ENCODE assay signal across 10 mouse cellular contexts in genomic region chr11:120547469-120547868, GRCm38 (mm10). TPM values are rescaled to one million over a fixed set of nuclear protein-coding genes. Genes with fewer than 3 reads are reported as not detected.
DNase-seq lines count a peak whose midpoint lies in the region; ATAC-seq lines count a peak whose summit lies in the region.
"Had no signal": no experiment of that assay in that cellular context is flagged by ENCODE, and none has a peak within 500 bp of the region (broad histone marks: within the 10 kb centered on the region; RNA-seq: fewer than 3 reads in every experiment).

No protein-coding gene starts in this region.

- WGBS in limb, embryonic 13.5 days: 68% methylated on average over 2 of the region's 2 CpGs

- H3K36me3 ChIP-seq in limb, embryonic 13.5 days: peaks cover 37% of the 10 kb centered on the region

- peak overlapping the region; percentile 98; the same call in 1 of the 2 replicates for H3K9ac ChIP-seq in limb, embryonic 13.5 days

- peak overlapping the region; percentile 95 for H3K4me2 ChIP-seq in limb, embryonic 13.5 days (replicated peaks)

- no peaks in the 10 kb centered on the region for H3K9me3 ChIP-seq in limb, embryonic 13.5 days

- peaks cover 27% of the 10 kb centered on the region for H3K4me1 ChIP-seq in limb, embryonic 13.5 days

- H3K27me3 ChIP-seq in limb, embryonic 13.5 days: no peaks in the 10 kb centered on the region

- H3K4me3 ChIP-seq in limb, embryonic 13.5 days: peak overlapping the region; percentile 5; the same call in 1 of the 2 replicates

- DNase-seq in kidney, adult 9 months: peak; percentile 30
- DNase-seq in kidney, adult 18-20 months: no peak
- DNase-seq in 3T3-L1 (ENCODE audit: low read depth, low spot score): peak; percentile 71
- no peak for DNase-seq in frontal cortex, postnatal 10 days (ENCODE audit: low spot score in 2 of 2)
- DNase-seq in yolk sac, embryonic 10.5 days (ENCODE audit: low spot score): no peak

- no peak overlapping the region for H3K27ac ChIP-seq in limb, embryonic 13.5 days

- peak; percentile 49 for ATAC-seq in CD4-positive, CD25-positive, alpha-beta regulatory T cell, adult 4 months
- no peak for ATAC-seq in limb, embryonic 13.5 days (ENCODE audit: low FRiP score, low read depth)
- ATAC-seq in frontal cortex, adult (ENCODE audit: low TSS enrichment): no peak

RNA-seq across cellular contexts. Expression of gene Mcrip1, which starts 2.1 kb away (rescaled TPM):
- 100 to 1,000 TPM; 114 to 126 TPM for polyA plus RNA-seq in CD4-positive, CD25-positive, alpha-beta regulatory T cell, adult 4 months (2017; shearing (Covaris generic))
- polyA plus RNA-seq in limb, embryonic 13.5 days (2015; fragmentation: Nextera tagmentation; extraction: Ambion mirVana): 245 TPM in 2 replicates

RNA-seq across cellular contexts. Expression of gene Ppp1r27, which starts 3.5 kb away (rescaled TPM):
- polyA plus RNA-seq in CD4-positive, CD25-positive, alpha-beta regulatory T cell, adult 4 months (2017; shearing (Covaris generic)): not detected
- 0.59 and 0.94 TPM in 2 replicates for polyA plus RNA-seq in limb, embryonic 13.5 days (2015; fragmentation: Nextera tagmentation; extraction: Ambion mirVana)
- polyA plus RNA-seq: frontal cortex, adult 2 months; liver, adult 2 months had no signal

RNA-seq across cellular contexts. Expression of gene Gcgr, which starts 17.0 kb away (rescaled TPM):
- polyA plus RNA-seq in CD4-positive, CD25-positive, alpha-beta regulatory T cell, adult 4 months (2017; shearing (Covaris generic)): not detected
- polyA plus RNA-seq in limb, embryonic 13.5 days (2015; fragmentation: Nextera tagmentation; extraction: Ambion mirVana): 6.3 and 7.3 TPM in 2 replicates

RNA-seq across cellular contexts. Expression of gene P4hb, which starts 25.6 kb away (rescaled TPM):
- polyA plus RNA-seq in CD4-positive, CD25-positive, alpha-beta regulatory T cell, adult 4 months (2017; shearing (Covaris generic)): 100 to 1,000 TPM; 162 to 169 TPM
- polyA plus RNA-seq in limb, embryonic 13.5 days (2015; fragmentation: Nextera tagmentation; extraction: Ambion mirVana): 775 and 791 TPM in 2 replicates

RNA-seq across cellular contexts. Expression of gene Arhgdia, which starts 34.0 kb away (rescaled TPM):
- polyA plus RNA-seq in CD4-positive, CD25-positive, alpha-beta regulatory T cell, adult 4 months (2017; shearing (Covaris generic)): 100 to 1,000 TPM; 554 to 866 TPM
- 530 and 555 TPM in 2 replicates for polyA plus RNA-seq in limb, embryonic 13.5 days (2015; fragmentation: Nextera tagmentation; extraction: Ambion mirVana)

Comparison
In these comparisons a context has a peak if more than half of its experiments do, and no peak if none do; other contexts are left out.
1. DNase-seq: peak in kidney, adult 9 months (single experiment) and 3T3-L1 (single experiment); none in kidney, adult 18-20 months (single experiment), frontal cortex, postnatal 10 days (0 of 2) and yolk sac, embryonic 10.5 days (single experiment).